Mouse (Mus musculus): ENCODE results near the gene 2310034G01Rik. TPM values are rescaled to one million over a fixed set of nuclear protein-coding genes. Genes with fewer than 3 reads are reported as not detected.

The 2310034G01Rik gene
- total and polyA plus RNA-seq, 3 experiments = not detected

GRCm38 (mm10) chr19:46309651-46310305 is 40.3 kb downstream of the 2310034G01Rik start:
- DNase-seq (ENCODE audit: low spot score) = no peak
- peak overlapping the region; percentile 44; the same call in 1 of the 2 replicates for H3K4me3 ChIP-seq (ENCODE audit: low read depth, low read length)

DNA sequence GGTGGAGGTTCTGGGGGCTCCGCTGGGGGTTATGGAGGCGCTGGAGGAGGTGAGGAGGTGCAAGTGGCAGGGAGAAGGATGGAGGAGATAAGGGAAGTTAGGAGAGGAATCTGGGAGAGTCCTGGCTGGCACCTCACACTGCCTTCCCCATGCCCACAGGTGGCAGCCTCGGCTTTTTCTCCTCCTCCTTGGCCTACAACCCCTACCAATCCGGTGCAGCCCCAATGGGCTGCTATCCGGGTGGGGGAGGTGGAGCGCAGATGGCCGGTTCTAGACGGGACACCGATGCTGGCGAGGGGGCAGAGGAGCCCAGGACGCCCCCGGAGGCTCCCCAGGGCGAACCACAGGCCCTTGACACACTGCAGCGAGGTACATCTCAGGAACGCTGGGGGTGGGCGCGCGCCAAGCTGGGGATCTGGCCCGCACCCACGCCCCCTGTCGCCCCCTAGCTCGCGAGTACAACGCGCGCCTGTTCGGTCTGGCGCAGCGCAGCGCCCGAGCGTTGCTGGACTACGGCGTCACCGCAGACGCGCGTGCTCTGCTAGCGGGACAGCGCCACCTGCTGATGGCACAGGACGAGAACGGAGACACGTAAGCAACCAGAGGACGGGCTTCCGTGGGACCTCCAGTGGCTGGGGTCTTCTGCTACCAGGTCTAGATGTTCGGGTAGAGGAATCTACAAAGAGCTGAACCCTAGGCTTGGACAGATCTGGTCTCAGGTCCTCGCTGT is 41.2 kb downstream of the 2310034G01Rik start:
- TF ChIP-seq CTCF (IDR thresholded peaks at IDR 0.05; ENCODE audit: low read depth, low read length) (peak; percentile 84), GATA2 (IDR thresholded peaks at IDR 0.05; ENCODE audit: borderline replicate concordance, low read depth, low read length) (no peak), TAL1 (conservative IDR thresholded peaks at IDR 0.05; ENCODE audit: low read depth, low read length) (no peak)
- Histone ChIP-seq H3K4me1 (ENCODE audit: insufficient read depth, low read depth, low read length) (peaks cover 68% of the 10 kb centered on the region), H3K4me3 (ENCODE audit: low read depth, low read length) (peak overlapping the region; percentile 69; the same call in 1 of the 2 replicates), H3K27me3 (ENCODE audit: insufficient read depth, low read length) (no peaks in the 10 kb centered on the region), H3K36me3 (replicated peaks) (peaks cover 73% of the 10 kb centered on the region), H3K9me3 (replicated peaks) (no peaks in the 10 kb centered on the region)
- DNase-seq (ENCODE audit: low spot score) (peak; percentile 73), ATAC-seq (ENCODE audit: extremely low read depth, insufficient number of reproducible peaks, low FRiP score, poor library complexity, severe bottlenecking) (no peak)

More at GRCm38 (mm10) chr19:46309651-46310305, 40.3 kb downstream of the 2310034G01Rik start:
- Histone ChIP-seq H3K4me1 (ENCODE audit: insufficient read depth, low read depth, low read length) (peaks cover 71% of the 10 kb centered on the region), H3K27me3 (ENCODE audit: insufficient read depth, low read length) (no peaks in the 10 kb centered on the region), H3K36me3 (replicated peaks) (peaks cover 75% of the 10 kb centered on the region), H3K9me3 (replicated peaks) (no peaks in the 10 kb centered on the region)
- TF ChIP-seq CTCF (IDR thresholded peaks at IDR 0.05; ENCODE audit: low read depth, low read length) (no peak), GATA2 (IDR thresholded peaks at IDR 0.05; ENCODE audit: borderline replicate concordance, low read depth, low read length) (no peak)
- no peak for ATAC-seq (ENCODE audit: extremely low read depth, insufficient number of reproducible peaks, low FRiP score, poor library complexity, severe bottlenecking)

DNA sequence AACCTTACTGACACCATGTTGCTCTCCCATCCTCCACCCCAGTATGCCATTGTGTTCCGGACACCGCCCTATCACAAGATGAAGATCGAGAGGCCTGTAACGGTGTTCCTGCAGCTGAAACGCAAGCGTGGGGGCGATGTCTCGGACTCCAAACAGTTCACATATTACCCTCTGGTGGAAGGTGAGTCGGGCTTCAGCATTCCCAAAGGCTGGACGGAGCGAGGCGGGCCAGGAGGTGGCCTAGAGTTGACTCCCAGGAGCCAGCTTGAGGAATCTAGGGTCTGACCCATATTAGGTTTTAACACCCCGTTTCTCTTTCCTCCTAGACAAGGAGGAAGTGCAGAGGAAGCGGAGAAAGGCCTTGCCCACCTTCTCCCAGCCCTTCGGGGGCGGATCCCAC is 41.8 kb downstream of the 2310034G01Rik start:
- DNase-seq (ENCODE audit: low spot score) (no peak), ATAC-seq (ENCODE audit: extremely low read depth, insufficient number of reproducible peaks, low FRiP score, poor library complexity, severe bottlenecking) (no peak)
- Histone ChIP-seq H3K4me3 (ENCODE audit: low read depth, low read length) (peak overlapping the region; percentile 69; the same call in 1 of the 2 replicates), H3K4me1 (ENCODE audit: insufficient read depth, low read depth, low read length) (peaks cover 69% of the 10 kb centered on the region), H3K36me3 (replicated peaks) (peaks cover 73% of the 10 kb centered on the region), H3K9me3 (replicated peaks) (no peaks in the 10 kb centered on the region), H3K27me3 (ENCODE audit: insufficient read depth, low read length) (no peaks in the 10 kb centered on the region)
- TF ChIP-seq TAL1 (conservative IDR thresholded peaks at IDR 0.05; ENCODE audit: low read depth, low read length) (no peak), GATA2 (IDR thresholded peaks at IDR 0.05; ENCODE audit: borderline replicate concordance, low read depth, low read length) (no peak), CTCF (IDR thresholded peaks at IDR 0.05; ENCODE audit: low read depth, low read length) (no peak), GATA1 (IDR thresholded peaks at IDR 0.05; ENCODE audit: borderline replicate concordance, low read length) (no peak), POLR2AphosphoS5 (IDR thresholded peaks at IDR 0.05; ENCODE audit: insufficient replicate concordance, low read depth, low read length) (no peak)

GRCm38 (mm10) chr19:46307781-46308180 is 42.3 kb downstream of the 2310034G01Rik start:
- ATAC-seq (ENCODE audit: extremely low read depth, insufficient number of reproducible peaks, low FRiP score, poor library complexity, severe bottlenecking) (no peak), DNase-seq (ENCODE audit: low spot score) (no peak)
- Histone ChIP-seq H3K4me3 (ENCODE audit: low read depth, low read length) (no peak overlapping the region), H3K4me1 (ENCODE audit: insufficient read depth, low read depth, low read length) (peaks cover 69% of the 10 kb centered on the region), H3K36me3 (replicated peaks) (peaks cover 71% of the 10 kb centered on the region), H3K9me3 (replicated peaks) (no peaks in the 10 kb centered on the region), H3K27me3 (ENCODE audit: insufficient read depth, low read length) (no peaks in the 10 kb centered on the region)
- TF ChIP-seq TAL1 (conservative IDR thresholded peaks at IDR 0.05; ENCODE audit: low read depth, low read length) (no peak), CTCF (IDR thresholded peaks at IDR 0.05; ENCODE audit: low read depth, low read length) (no peak), GATA2 (IDR thresholded peaks at IDR 0.05; ENCODE audit: borderline replicate concordance, low read depth, low read length) (no peak), POLR2AphosphoS5 (IDR thresholded peaks at IDR 0.05; ENCODE audit: insufficient replicate concordance, low read depth, low read length) (no peak), GATA1 (IDR thresholded peaks at IDR 0.05; ENCODE audit: borderline replicate concordance, low read length) (no peak)

GRCm38 (mm10) chr19:46306751-46307289 is 43.3 kb downstream of the 2310034G01Rik start:
- Histone ChIP-seq H3K27me3 (ENCODE audit: insufficient read depth, low read length) (no peaks in the 10 kb centered on the region), H3K4me3 (ENCODE audit: low read depth, low read length) (no peak overlapping the region; the same call in 1 of the 2 replicates), H3K9me3 (replicated peaks) (no peaks in the 10 kb centered on the region), H3K36me3 (replicated peaks) (peaks cover 62% of the 10 kb centered on the region), H3K4me1 (ENCODE audit: insufficient read depth, low read depth, low read length) (peaks cover 63% of the 10 kb centered on the region)
- no peak for ATAC-seq (ENCODE audit: extremely low read depth, insufficient number of reproducible peaks, low FRiP score, poor library complexity, severe bottlenecking)
- DNase-seq (ENCODE audit: low spot score) = no peak
- TF ChIP-seq TAL1 (conservative IDR thresholded peaks at IDR 0.05; ENCODE audit: low read depth, low read length) = no peak
- no peak for TF ChIP-seq CTCF (IDR thresholded peaks at IDR 0.05; ENCODE audit: low read depth, low read length)
- no peak for TF ChIP-seq GATA2 (IDR thresholded peaks at IDR 0.05; ENCODE audit: borderline replicate concordance, low read depth, low read length)

DNA sequence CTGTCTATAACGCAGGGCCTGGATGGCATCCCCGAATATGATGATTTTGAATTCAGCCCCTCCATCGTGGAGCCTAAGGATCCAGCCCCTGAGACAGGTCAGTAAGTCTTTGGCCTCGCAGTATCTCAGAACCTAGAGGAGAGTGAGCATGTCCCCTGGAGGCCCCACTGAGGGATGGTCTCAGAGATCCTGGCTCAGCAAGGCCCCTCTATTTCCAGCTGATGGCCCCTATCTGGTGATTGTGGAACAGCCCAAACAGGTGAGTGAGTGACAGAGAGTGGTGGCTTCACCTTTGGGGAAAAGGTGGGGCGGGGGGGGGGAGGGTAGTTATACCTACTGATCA is 43.9 kb downstream of the 2310034G01Rik start:
- Histone ChIP-seq H3K4me3 (ENCODE audit: low read depth, low read length) (peak overlapping the region; percentile 89), H3K4me1 (ENCODE audit: insufficient read depth, low read depth, low read length) (peaks cover 63% of the 10 kb centered on the region), H3K36me3 (replicated peaks) (peaks cover 56% of the 10 kb centered on the region)

More for the DNA sequence above, 43.9 kb downstream of the 2310034G01Rik start:
- Histone ChIP-seq H3K27me3 (ENCODE audit: insufficient read depth, low read length) (no peaks in the 10 kb centered on the region), H3K9me3 (replicated peaks) (no peaks in the 10 kb centered on the region)
- no peak for DNase-seq (ENCODE audit: low spot score)
- TF ChIP-seq CTCF (IDR thresholded peaks at IDR 0.05; ENCODE audit: low read depth, low read length) (no peak), POLR2AphosphoS5 (IDR thresholded peaks at IDR 0.05; ENCODE audit: insufficient replicate concordance, low read depth, low read length) (no peak), TAL1 (conservative IDR thresholded peaks at IDR 0.05; ENCODE audit: low read depth, low read length) (no peak), GATA1 (IDR thresholded peaks at IDR 0.05; ENCODE audit: borderline replicate concordance, low read length) (no peak), GATA2 (IDR thresholded peaks at IDR 0.05; ENCODE audit: borderline replicate concordance, low read depth, low read length) (no peak)
- ATAC-seq (ENCODE audit: extremely low read depth, insufficient number of reproducible peaks, low FRiP score, poor library complexity, severe bottlenecking) = no peak
